Mouse (Mus musculus) midbrain, embryonic 14.5 days (tissue): ENCODE results near the gene Dgkq. TPM values are rescaled to one million over a fixed set of nuclear protein-coding genes. Genes with fewer than 3 reads are reported as not detected.
A peak's percentile ranks its signal among the peaks of the same experiment; 100 is the strongest.

Experiments used
- ATAC-seq: fragments of 200-750 bp; cut with Nextera tagmentation; 2 replicates; pipeline ENCODE4 v1.8.0; 2017; ENCODE audit warnings: moderate number of reproducible peaks, moderate library complexity; ENCODE audit not compliant: low FRiP score, low TSS enrichment
- DNase-seq: peaks from one replicate; pipeline ENCODE4 v3.0.0-alpha.2; 2015
- H3K27ac ChIP-seq: fragments of 300-500 bp; sonication (generic); replicated peaks from 2 replicates; pipeline ENCODE4 v1.5.1; 2014; ENCODE audit warnings: mild to moderate bottlenecking, low read depth, low read length, moderate library complexity
- H3K27me3 ChIP-seq: fragments of 300-500 bp; sonication (generic); 2 replicates; pipeline ENCODE4 v1.6.1; 2014; ENCODE audit warnings: low read length, control low read depth, mixed read lengths; ENCODE audit not compliant: control insufficient read depth, insufficient read depth
- H3K36me3 ChIP-seq: fragments of 300-500 bp; sonication (generic); 2 replicates; pipeline ENCODE4 v1.6.1; 2014; ENCODE audit warnings: low read length, control low read depth; ENCODE audit not compliant: control insufficient read depth, insufficient read depth
- H3K4me1 ChIP-seq: fragments of 300-500 bp; sonication (generic); 2 replicates; pipeline ENCODE4 v1.6.1; 2014; ENCODE audit warnings: mild to moderate bottlenecking, antibody characterized with exemption, low read length, control low read depth; ENCODE audit not compliant: control insufficient read depth, insufficient read depth
- H3K4me2 ChIP-seq: fragments of 300-500 bp; sonication (generic); 2 replicates; pipeline ENCODE4 v1.6.1; 2014; ENCODE audit warnings: mild to moderate bottlenecking, low read length, moderate library complexity
- H3K4me3 ChIP-seq: fragments of 300-500 bp; sonication (generic); replicated peaks from 2 replicates; pipeline ENCODE4 v1.5.1; 2014; ENCODE audit warnings: low read depth, low read length
- H3K9ac ChIP-seq: fragments of 300-500 bp; sonication (generic); replicated peaks from 2 replicates; pipeline ENCODE4 v1.6.1; 2014; ENCODE audit warnings: mild to moderate bottlenecking, low read length, moderate library complexity
- H3K9me3 ChIP-seq: fragments of 300-500 bp; sonication (generic); 2 replicates; pipeline ENCODE4 v1.6.1; 2016; ENCODE audit warnings: low read length, control low read depth, mixed read lengths; ENCODE audit not compliant: control insufficient read depth
- WGBS: fragments of 180-500 bp; shearing (Covaris S2); extraction: QIAGEN DNeasy Blood & Tissue Kit; methylation state at CpG from one replicate; pipeline ENCODE4 v1.1.7; 2014; 5-methylcytosine and 5-hydroxymethylcytosine counted together
- polyA plus RNA-seq: library from polyadenylated mRNA; unstranded; fragments of >200 nt; fragmentation: Nextera tagmentation; extraction: Ambion mirVana; gene quantifications from 2 replicates; pipeline ENCODE4 v1.2.1, GENCODE M21; 2014

Gene Dgkq
- polyA plus RNA-seq, result 24.4 and 32.5 TPM in 2 replicates

DNA sequence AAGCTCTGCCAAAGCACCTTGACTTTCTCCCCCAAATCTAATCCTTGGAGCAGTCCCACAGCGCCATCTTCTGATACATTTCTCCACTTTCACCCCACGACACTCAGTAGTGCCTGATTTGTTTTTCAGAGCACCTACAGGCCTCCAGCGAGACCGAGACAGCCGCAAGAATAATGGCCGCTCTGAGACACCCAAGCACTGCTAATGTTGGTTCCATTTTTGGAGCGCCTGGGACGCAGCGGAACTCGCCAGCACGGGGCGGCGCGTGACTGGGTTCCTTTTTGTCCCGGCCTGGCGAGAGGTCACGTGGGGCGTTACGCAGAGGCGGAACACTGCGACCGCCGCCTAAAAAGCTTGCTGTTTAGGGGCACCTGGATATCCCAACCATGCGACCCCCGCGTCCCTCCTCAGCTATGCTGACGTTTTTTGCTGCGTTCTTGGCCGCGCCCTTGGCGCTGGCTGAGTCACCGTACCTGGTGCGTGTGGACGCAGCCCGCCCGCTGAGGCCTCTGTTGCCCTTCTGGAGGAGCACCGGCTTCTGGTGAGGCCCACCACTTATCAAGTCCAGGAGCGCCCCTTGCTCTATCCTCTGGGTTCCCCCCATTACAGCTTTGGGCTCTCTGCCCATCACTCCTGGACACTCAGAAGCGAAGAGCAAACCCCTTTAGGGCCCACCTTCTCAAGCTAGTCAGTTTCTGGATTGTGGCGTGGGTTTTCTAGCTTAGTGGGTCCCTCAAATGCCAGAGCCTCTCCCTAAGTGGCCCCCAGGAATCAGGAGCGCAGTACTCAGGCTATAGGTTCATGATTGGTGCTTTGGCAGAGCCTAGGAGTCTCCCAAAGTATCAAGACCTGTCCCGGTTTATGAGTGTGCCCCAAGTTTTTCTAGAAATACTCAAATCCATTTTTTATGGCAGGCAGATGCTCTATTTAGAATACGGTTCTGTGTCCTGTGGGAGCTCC, at the start of gene Dgkq:
Dgkq (minus strand) TSS at position 696 of the 960 bp plus-strand sequence.
- Histone ChIP-seq H3K27me3 (no peaks in the 10 kb centered on the region), H3K4me1 (peaks cover 17% of the 10 kb centered on the region), H3K9me3 (no peaks in the 10 kb centered on the region), H3K4me3 (peak within 1 kb of the TSS; percentile 56), H3K9ac (peak within 1 kb of the TSS; percentile 65), H3K36me3 (peaks cover 10% of the 10 kb centered on the region; the same call in 1 of the 2 replicates), H3K4me2 (peak within 1 kb of the TSS; percentile 85), H3K27ac (peak within 1 kb of the TSS; percentile 88)
- peak; percentile 90 for DNase-seq
- ATAC-seq, result peak; percentile 82
- 7% methylated on average over 43 of the region's 43 CpGs for WGBS

DNA sequence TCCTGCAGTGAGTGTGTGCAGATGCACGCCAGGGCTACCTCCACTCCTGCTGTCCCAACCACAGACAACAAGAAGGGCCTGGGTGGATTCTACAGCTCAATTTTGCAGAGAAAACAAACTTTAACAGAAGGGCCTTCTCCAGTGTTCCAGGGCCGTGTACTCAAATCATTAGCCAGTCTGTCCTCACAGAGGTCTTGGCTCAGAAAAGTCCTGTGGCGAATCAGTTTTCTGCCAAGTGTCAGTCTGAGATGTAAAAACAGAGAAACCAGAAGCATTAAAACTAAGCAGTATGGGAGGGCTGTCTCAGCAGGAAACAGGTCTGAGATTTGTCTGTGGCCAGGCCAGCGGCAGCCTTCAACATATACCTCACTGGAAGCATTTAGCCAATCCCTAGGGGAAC, 48.6 kb upstream of the Dgkq start:
- WGBS, result 31% methylated on average over 4 of the region's 4 CpGs
- Histone ChIP-seq H3K4me1 (no peaks in the 10 kb centered on the region), H3K27me3 (no peaks in the 10 kb centered on the region), H3K4me2 (no peak overlapping the region), H3K9ac (no peak overlapping the region), H3K9me3 (no peaks in the 10 kb centered on the region), H3K4me3 (no peak overlapping the region), H3K36me3 (no peaks in the 10 kb centered on the region), H3K27ac (no peak overlapping the region)
- ATAC-seq, result no peak
- DNase-seq, result no peak

DNA sequence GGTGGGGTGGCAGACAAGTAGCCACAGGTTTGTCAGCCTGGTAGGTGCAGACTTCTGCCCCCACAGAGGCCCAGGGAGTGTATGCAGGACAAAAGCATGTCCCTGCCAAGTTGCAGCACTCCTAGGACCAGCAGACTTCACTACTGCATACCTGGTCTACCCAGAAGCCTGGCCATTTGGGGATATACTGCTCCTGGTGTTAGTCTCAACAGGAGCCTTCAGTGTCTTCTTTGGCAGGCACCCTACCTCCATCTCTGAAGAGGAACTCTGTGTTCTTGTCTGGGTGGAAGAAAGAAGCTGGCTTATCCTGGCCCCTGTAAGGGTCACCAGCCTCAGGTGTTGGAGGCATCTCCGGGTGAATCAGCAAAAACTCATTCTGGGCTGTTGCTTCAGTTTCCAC, 46.5 kb upstream of the Dgkq start:
- WGBS, result 86% methylated on average over 1 of the region's 1 CpGs
- no peak for ATAC-seq

DNA sequence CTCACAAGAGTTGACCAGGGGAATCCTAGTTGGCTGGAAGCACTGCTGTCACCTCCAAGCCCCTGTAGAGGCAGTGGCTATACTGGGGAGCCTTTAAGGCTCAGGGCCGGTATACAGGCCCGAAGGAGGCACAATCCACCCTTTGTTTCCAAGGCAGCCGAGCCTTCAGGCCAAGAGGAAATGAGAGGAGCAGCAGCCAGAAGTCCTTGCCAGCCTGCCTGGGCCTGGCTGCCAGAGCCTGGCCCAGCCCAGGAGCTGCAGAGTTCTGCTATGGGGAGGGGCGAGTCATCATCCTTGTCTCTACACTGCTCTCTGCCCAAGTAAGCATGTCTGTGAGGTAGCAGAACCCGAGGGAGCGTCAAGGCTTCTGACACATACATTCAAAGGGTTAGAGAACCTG, 44.7 kb upstream of the Dgkq start:
- Histone ChIP-seq H3K4me2 (no peak overlapping the region), H3K27ac (no peak overlapping the region), H3K9ac (no peak overlapping the region), H3K4me1 (no peaks in the 10 kb centered on the region), H3K4me3 (no peak overlapping the region), H3K9me3 (no peaks in the 10 kb centered on the region), H3K27me3 (no peaks in the 10 kb centered on the region), H3K36me3 (no peaks in the 10 kb centered on the region)
- DNase-seq (peak; percentile 37), ATAC-seq (0 out of 2 replicates have a peak, but pooled peaks have one; percentile 44)
- WGBS, result 65% methylated on average over 6 of the region's 6 CpGs

More for the DNA sequence above, 46.5 kb upstream of the Dgkq start:
- Histone ChIP-seq H3K27ac (no peak overlapping the region), H3K9me3 (no peaks in the 10 kb centered on the region), H3K4me2 (no peak overlapping the region), H3K9ac (no peak overlapping the region), H3K27me3 (no peaks in the 10 kb centered on the region), H3K4me3 (no peak overlapping the region), H3K4me1 (no peaks in the 10 kb centered on the region), H3K36me3 (no peaks in the 10 kb centered on the region)
- DNase-seq, result no peak

DNA sequence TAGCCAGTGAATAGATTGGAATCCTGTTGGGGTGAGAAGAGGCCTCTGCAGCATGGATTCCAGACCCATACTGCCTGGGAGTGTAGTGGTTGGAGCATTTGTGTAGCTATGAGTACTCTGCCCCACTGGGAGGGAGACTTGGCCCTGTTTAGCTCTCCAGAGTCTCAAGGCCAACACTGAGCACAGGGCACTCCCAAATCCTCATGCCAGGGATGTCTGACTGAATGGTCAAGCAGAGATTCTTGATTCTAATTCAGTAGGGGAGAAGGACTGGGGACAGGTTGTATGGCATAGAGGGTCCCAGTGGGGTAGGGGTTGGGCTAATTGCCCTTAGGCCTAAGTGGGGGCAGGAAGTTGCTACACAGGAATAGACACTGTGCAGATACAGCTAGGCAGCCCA, 44.2 kb upstream of the Dgkq start:
- DNase-seq, result no peak
- no peaks in the 10 kb centered on the region for H3K27me3 ChIP-seq
- no peak overlapping the region for H3K9ac ChIP-seq
- no peaks in the 10 kb centered on the region for H3K9me3 ChIP-seq
- H3K4me1 ChIP-seq, result no peaks in the 10 kb centered on the region
- no peak overlapping the region for H3K27ac ChIP-seq
- H3K36me3 ChIP-seq, result no peaks in the 10 kb centered on the region
- H3K4me2 ChIP-seq, result no peak overlapping the region
- no peak overlapping the region for H3K4me3 ChIP-seq
- ATAC-seq, result no peak

DNA sequence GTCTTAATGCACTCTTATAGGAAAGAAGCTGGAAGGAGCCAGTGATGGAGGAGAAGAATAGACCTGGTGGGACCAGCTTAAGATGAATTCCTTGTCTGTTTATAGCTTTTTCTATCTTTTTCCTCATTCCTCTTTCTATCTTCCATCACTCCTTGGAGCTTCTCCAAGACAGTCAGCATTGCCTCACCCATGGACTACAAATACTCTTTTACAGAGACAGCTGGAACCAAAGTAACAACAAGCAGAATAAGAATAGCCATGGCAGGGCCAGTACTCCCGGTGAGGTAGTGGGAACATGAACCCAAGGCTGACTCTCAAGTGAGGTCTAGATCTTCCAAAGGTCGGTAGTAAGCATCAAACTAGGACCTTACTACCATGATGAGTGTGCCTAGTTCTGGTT, 43.6 kb upstream of the Dgkq start:
- H3K27ac ChIP-seq, result no peak overlapping the region
- H3K4me3 ChIP-seq, result no peak overlapping the region
- DNase-seq (no peak), ATAC-seq (no peak)
- no peak overlapping the region for H3K9ac ChIP-seq
- H3K9me3 ChIP-seq, result no peaks in the 10 kb centered on the region
- no peaks in the 10 kb centered on the region for H3K27me3 ChIP-seq
- H3K4me1 ChIP-seq, result no peaks in the 10 kb centered on the region
- no peak overlapping the region for H3K4me2 ChIP-seq
- 93% methylated on average over 2 of the region's 2 CpGs for WGBS
- H3K36me3 ChIP-seq, result no peaks in the 10 kb centered on the region

DNA sequence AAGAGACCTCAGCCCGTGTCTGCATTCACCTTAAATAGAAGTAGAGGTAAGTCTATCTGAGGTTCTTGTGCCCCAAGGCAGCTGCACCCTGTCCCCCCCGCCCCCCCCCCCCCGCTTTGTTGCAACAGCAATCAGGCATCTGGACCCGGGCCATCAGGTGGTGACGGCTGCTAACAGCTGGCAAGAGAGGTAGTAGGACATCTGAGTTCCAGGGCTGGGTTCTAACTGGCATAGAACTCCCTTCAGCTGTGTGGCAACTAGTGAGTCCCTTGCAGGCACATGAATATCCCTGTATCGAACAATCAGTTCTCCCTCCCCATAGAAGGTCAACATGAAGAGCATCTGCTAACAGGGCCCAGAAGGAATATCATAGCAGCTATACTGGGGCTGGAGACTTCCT, 42.5 kb upstream of the Dgkq start:
- Histone ChIP-seq H3K36me3 (0 out of 2 replicates have a peak, but pooled peaks cover under 1% of the 10 kb centered on the region), H3K27ac (no peak overlapping the region), H3K9me3 (no peaks in the 10 kb centered on the region), H3K4me2 (no peak overlapping the region), H3K9ac (no peak overlapping the region), H3K27me3 (no peaks in the 10 kb centered on the region), H3K4me3 (no peak overlapping the region), H3K4me1 (no peaks in the 10 kb centered on the region)
- WGBS, result 80% methylated on average over 6 of the region's 6 CpGs
- ATAC-seq (no peak), DNase-seq (no peak)

DNA sequence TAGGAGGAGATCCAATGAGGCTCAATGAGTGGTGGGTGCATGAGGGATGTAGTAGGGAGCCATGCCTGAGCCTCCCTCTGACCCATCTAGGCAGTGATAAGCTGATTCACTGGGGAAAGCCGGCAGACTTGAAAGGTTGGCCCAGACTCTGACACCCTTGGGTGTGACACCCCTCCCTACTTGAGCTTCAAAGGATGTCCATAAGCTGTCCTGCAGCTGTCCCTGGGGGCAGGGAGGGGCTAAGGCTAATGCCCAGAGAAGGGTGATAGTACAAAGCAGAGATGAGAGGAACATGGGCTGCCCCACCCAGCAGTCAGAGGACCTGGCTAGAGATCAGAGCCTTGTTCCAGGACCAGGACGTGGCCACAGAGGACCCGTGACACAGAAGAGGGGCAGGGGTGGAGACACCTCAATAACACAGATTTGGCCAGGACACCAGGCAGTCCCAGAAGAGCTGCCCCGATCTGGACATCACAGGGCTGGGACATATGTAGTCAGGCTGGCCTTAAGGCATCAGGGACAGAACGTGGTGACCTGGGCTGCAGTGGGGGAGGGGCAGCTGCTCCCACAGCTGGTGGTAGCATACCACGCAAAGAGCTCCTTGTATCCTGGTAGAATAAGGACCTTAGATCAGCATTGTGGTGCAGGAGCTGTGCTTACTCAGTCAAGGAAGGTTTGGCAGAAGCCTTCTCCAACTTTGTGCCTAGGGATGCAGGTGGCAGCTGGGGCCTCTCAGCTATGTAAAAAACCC, 39.7 kb upstream of the Dgkq start:
- 0 out of 2 replicates have a peak, but pooled peaks cover 16% of the 10 kb centered on the region for H3K36me3 ChIP-seq
- H3K4me1 ChIP-seq, result no peaks in the 10 kb centered on the region
- H3K9ac ChIP-seq, result no peak overlapping the region
- ATAC-seq, result no peak
- no peak for DNase-seq
- H3K4me3 ChIP-seq, result no peak overlapping the region
- no peaks in the 10 kb centered on the region for H3K27me3 ChIP-seq
- WGBS, result 64% methylated on average over 6 of the region's 6 CpGs
- no peak overlapping the region for H3K4me2 ChIP-seq
- no peak overlapping the region for H3K27ac ChIP-seq
- no peaks in the 10 kb centered on the region for H3K9me3 ChIP-seq
